Mouse (Mus musculus) lung, embryonic 14.5 days (tissue): ENCODE measurements around the gene Dph5. TPM values are rescaled to one million over a fixed set of nuclear protein-coding genes. Genes with fewer than 3 reads are reported as not detected.

Source experiments
- ATAC-seq: fragments of 200-750 bp; cut with Nextera tagmentation; 2 replicates; pipeline ENCODE4 v1.8.0; 2017; ENCODE audit warnings: mild to moderate bottlenecking, moderate TSS enrichment, moderate library complexity; ENCODE audit not compliant: insufficient read depth
- DNase-seq: peaks from one replicate; pipeline ENCODE4 v3.0.0-alpha.2; 2015
- H3K27ac ChIP-seq: fragments of 300-500 bp; sonication (generic); 2 replicates; pipeline ENCODE4 v1.5.1; 2014; ENCODE audit warnings: low read depth, mild to moderate bottlenecking, moderate library complexity
- H3K27me3 ChIP-seq: fragments of 300-500 bp; sonication (generic); 2 replicates; pipeline ENCODE4 v1.6.1; 2014; ENCODE audit warnings: low read length, control low read depth; ENCODE audit not compliant: insufficient read depth
- H3K36me3 ChIP-seq: fragments of 300-500 bp; sonication (generic); 2 replicates; pipeline ENCODE4 v1.6.1; 2014; ENCODE audit warnings: control low read depth; ENCODE audit not compliant: insufficient read depth
- H3K4me1 ChIP-seq: fragments of 300-500 bp; sonication (generic); 2 replicates; pipeline ENCODE4 v1.6.1; 2014; ENCODE audit warnings: antibody characterized with exemption, control low read depth; ENCODE audit not compliant: insufficient read depth
- H3K4me2 ChIP-seq: fragments of 300-500 bp; sonication (generic); 2 replicates; pipeline ENCODE4 v1.6.1; 2014; ENCODE audit warnings: mild to moderate bottlenecking
- H3K4me3 ChIP-seq: fragments of 300-500 bp; sonication (generic); 2 replicates; pipeline ENCODE4 v1.5.1; 2014; ENCODE audit warnings: low read depth, low read length
- H3K9ac ChIP-seq: fragments of 300-500 bp; sonication (generic); 2 replicates; pipeline ENCODE4 v1.6.1; 2014
- H3K9me3 ChIP-seq: fragments of 300-500 bp; sonication (generic); 2 replicates; pipeline ENCODE4 v1.6.1; 2016; ENCODE audit warnings: low read depth, low read length, control low read depth
- CTCF ChIP-seq: IDR thresholded peaks from 2 replicates; pipeline ENCODE4 v1.5.1; 2016; ENCODE audit warnings: antibody characterized with exemption, low read depth
- WGBS: fragments of 180-500 bp; shearing (Covaris S2); extraction: QIAGEN DNeasy Blood & Tissue Kit; methylation state at CpG from one replicate; pipeline ENCODE4 v1.1.7; 2014; 5-methylcytosine and 5-hydroxymethylcytosine counted together
- polyA plus RNA-seq: library from polyadenylated mRNA; unstranded; fragments of >200 nt; fragmentation: Nextera tagmentation; extraction: Ambion mirVana; gene quantifications from 2 replicates; pipeline ENCODE4 v1.2.1, GENCODE M21; 2014

Dph5 gene
- polyA plus RNA-seq, 1 experiment from 2014 or later = 28.0 TPM

DNA sequence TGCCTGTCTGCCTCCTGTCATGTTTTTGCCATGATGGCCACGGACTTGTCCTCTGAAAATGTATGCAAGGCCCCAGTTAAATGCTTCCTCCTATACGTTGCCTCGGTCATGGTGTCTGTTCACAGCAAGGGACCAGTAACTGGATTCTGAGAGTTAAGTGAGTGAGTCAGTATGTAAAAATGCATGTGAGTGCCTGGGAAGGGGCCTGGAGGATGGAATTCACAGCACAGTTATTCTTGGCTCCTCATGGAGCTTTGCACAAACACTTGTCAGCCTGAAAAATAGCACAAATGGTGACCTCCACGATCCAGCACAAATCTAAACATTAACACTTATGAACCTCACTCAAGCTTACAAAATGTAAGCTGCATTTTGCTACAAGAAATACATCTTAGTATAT is 20.5 kb upstream of the Dph5 start:
- H3K9me3 ChIP-seq = no peaks in the 10 kb centered on the region
- no peaks in the 10 kb centered on the region for H3K27me3 ChIP-seq
- H3K27ac ChIP-seq = peak overlapping the region; percentile 26; the same call in 1 of the 2 replicates
- DNase-seq (peak; percentile 43), ATAC-seq (peak; percentile 76; the same call in 1 of the 2 replicates)
- no peak overlapping the region for H3K9ac ChIP-seq
- no peak for TF ChIP-seq CTCF
- H3K4me3 ChIP-seq = no peak overlapping the region
- WGBS = 31% methylated on average over 4 of the region's 4 CpGs
- H3K4me2 ChIP-seq = no peak overlapping the region
- no peaks in the 10 kb centered on the region for H3K36me3 ChIP-seq
- no peaks in the 10 kb centered on the region for H3K4me1 ChIP-seq

DNA sequence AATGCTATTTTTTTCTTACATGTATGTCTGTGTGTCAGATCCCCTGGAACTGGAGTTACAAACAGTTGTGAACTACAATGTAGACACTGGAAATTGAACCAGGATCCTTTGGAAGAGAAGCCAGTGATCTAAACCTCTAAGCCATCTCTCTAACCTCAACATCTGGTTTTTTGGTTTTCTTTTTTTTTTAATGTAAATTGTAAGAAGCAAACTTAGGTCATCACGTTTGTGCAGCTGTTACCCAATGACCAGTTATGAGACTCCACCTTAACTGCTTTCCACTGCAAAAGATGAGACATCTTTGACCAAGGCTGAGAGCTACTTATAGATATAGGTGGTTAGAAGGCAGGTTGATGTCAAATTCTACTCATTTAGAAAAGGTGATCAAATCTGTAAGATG is 19.7 kb upstream of the Dph5 start:
- ATAC-seq = no peak
- TF ChIP-seq CTCF = no peak
- H3K4me1 ChIP-seq = no peaks in the 10 kb centered on the region
- H3K4me3 ChIP-seq = no peak overlapping the region
- WGBS = 46% methylated on average over 1 of the region's 1 CpGs
- H3K9me3 ChIP-seq = no peaks in the 10 kb centered on the region
- no peak overlapping the region for H3K4me2 ChIP-seq
- no peak overlapping the region for H3K27ac ChIP-seq
- no peak overlapping the region for H3K9ac ChIP-seq
- no peaks in the 10 kb centered on the region for H3K27me3 ChIP-seq
- no peaks in the 10 kb centered on the region for H3K36me3 ChIP-seq
- DNase-seq = no peak

DNA sequence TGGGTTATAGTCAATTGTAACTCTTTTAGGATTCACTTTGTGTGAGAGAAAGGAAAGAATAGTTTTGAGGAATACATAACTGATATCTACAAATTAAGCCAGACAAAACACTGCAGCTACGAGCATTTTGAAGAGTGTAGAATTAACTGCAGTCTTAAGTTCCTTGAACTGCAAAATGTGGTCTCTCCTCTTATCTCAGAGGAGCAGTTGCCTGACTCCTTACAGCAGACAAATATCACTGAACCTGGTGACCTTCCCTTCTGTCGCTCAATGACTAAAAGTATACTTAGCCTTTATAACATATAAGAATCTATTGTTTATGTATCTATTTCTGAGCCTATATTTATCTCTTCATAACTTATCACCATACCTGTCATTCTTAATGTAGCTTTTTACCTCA is 18.3 kb upstream of the Dph5 start:
- Histone ChIP-seq H3K27me3 (no peaks in the 10 kb centered on the region), H3K4me1 (no peaks in the 10 kb centered on the region), H3K4me3 (no peak overlapping the region), H3K9ac (no peak overlapping the region), H3K36me3 (no peaks in the 10 kb centered on the region), H3K4me2 (no peak overlapping the region), H3K27ac (no peak overlapping the region), H3K9me3 (no peaks in the 10 kb centered on the region)
- WGBS = 45% methylated on average over 2 of the region's 2 CpGs
- ATAC-seq (no peak), DNase-seq (no peak)
- no peak for TF ChIP-seq CTCF

DNA sequence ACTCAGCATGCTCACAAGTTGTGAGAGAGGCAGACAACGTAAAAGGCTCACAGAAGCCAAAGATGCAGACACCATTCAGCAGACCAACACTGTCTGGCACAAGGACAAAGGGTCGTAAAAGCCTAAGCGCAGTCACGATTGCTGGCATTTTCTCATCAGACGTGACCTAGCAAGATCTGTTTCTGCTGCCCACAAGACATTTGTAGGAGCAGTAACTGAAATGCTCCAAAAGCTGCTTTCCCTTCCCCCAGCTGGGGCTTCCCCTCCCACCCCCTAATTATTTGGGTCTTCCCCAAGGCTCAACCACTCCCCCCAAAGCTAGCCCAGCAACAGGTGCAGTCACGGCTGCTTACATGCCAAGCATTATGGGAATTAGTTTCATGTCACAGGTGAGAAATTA is 12.1 kb upstream of the Dph5 start:
- H3K4me2 ChIP-seq = no peak overlapping the region
- H3K9me3 ChIP-seq = no peaks in the 10 kb centered on the region
- no peaks in the 10 kb centered on the region for H3K36me3 ChIP-seq
- no peak overlapping the region for H3K9ac ChIP-seq
- no peaks in the 10 kb centered on the region for H3K4me1 ChIP-seq
- no peak for ATAC-seq
- no peak for DNase-seq
- no peak overlapping the region for H3K27ac ChIP-seq
- no peak for TF ChIP-seq CTCF
- 69% methylated on average over 6 of the region's 6 CpGs for WGBS
- H3K27me3 ChIP-seq = no peaks in the 10 kb centered on the region
- H3K4me3 ChIP-seq = no peak overlapping the region

DNA sequence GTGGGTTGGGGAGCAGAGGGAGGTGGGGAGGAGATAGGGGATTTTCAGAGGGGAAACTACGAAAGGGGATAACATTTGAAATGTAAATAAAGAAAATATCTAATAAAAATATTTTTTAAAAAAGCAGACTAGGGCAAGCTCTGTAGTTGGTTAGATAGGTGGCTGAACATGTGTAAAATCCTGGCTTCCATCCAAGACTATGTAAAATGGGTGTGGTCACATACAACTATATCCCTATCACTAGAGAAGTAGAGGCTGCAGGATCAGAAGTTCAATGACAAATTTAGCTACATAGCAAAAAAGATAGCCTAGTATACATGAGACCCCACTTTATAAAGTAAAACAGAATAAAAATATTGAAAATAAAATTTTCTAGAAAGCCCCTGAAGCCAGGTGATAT is 10.5 kb upstream of the Dph5 start:
- Histone ChIP-seq H3K27me3 (no peaks in the 10 kb centered on the region), H3K9ac (no peak overlapping the region)
- WGBS = 62% methylated on average over 1 of the region's 1 CpGs

DNA sequence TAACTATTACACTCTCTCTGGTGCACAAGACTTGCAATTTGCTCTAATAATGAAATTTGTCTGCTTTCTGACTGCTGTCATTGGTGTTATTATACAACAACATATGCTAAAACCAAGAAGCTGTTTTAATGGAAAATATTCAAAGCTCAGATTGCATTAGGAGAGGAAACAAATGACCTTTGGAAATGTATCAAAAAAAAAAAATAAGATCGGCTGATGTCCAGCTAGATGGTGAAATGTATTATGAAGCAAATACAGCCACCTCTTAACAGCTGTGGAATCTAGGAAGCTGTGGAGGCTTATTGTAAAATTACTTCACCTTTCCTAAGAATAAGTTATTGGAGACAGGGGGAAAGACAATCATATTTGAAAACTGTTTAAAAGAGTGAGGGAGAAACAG is 3.6 kb upstream of the Dph5 start:
- ATAC-seq (no peak), DNase-seq (no peak)
- Histone ChIP-seq H3K4me3 (no peak overlapping the region), H3K36me3 (no peaks in the 10 kb centered on the region), H3K9me3 (no peaks in the 10 kb centered on the region), H3K9ac (no peak overlapping the region), H3K4me1 (no peaks in the 10 kb centered on the region), H3K4me2 (no peak overlapping the region), H3K27me3 (no peaks in the 10 kb centered on the region), H3K27ac (no peak overlapping the region)
- 64% methylated on average over 1 of the region's 1 CpGs for WGBS
- no peak for TF ChIP-seq CTCF

More for the DNA sequence above, 10.5 kb upstream of the Dph5 start:
- DNase-seq (no peak), ATAC-seq (no peak)
- Histone ChIP-seq H3K9me3 (no peaks in the 10 kb centered on the region), H3K4me1 (no peaks in the 10 kb centered on the region), H3K4me2 (no peak overlapping the region), H3K36me3 (no peaks in the 10 kb centered on the region), H3K27ac (no peak overlapping the region), H3K4me3 (no peak overlapping the region)
- TF ChIP-seq CTCF = no peak

DNA sequence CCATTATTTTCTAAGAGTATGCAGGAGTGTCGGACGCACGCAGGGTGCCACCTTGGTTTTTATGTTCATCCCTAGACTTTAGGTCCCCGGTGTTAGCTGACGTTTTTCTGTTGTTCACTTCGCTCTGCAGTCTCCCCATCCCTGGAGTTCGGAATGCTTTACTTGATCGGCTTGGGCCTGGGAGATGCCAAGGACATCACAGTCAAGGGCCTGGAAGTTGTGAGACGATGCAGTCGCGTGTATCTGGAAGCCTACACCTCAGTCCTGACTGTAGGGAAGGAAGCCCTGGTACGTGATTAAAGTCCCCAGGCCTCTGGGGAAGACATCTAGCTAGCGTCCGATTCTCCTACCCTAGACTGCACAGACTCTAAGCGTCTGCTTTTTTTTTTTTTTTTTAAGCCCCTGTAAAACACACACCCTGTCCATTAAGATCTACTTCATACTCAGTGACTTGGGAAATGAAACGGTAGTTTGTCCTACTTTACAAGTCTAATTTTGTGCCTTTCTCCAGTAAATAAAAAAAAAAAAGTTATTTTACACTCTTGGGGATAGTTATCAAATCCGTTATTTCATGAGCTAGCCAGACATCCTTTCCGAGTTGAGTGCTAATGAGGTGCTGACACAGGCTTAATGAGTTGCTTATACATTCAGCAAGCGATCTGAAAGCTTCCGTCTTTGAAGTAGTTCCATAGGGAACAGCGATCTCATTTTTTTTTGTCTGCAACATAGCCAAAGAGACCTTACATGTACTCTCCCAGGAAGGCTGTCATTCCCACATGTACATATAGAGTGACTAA is 871 bp downstream of the Dph5 start:
- Histone ChIP-seq H3K27me3 (no peaks in the 10 kb centered on the region), H3K9ac (peak overlapping the region; percentile 76), H3K4me2 (peak overlapping the region; percentile 76), H3K4me1 (no peaks in the 10 kb centered on the region), H3K9me3 (no peaks in the 10 kb centered on the region), H3K27ac (peak overlapping the region; percentile 80), H3K4me3 (peak overlapping the region; percentile 74), H3K36me3 (no peaks in the 10 kb centered on the region; the same call in 1 of the 2 replicates)
- DNase-seq = peak; percentile 67
- WGBS = 1% methylated on average over 21 of the region's 21 CpGs
- peak; percentile 60 for ATAC-seq
- TF ChIP-seq CTCF = no peak
